Mouse (Mus musculus): ENCODE results near the gene Tpcn1. TPM values are rescaled to one million over a fixed set of nuclear protein-coding genes. Genes with fewer than 3 reads are reported as not detected.

Tpcn1 gene
- polyA plus RNA-seq (2012), result 52.9 and 59.4 TPM in 2 replicates

DNA sequence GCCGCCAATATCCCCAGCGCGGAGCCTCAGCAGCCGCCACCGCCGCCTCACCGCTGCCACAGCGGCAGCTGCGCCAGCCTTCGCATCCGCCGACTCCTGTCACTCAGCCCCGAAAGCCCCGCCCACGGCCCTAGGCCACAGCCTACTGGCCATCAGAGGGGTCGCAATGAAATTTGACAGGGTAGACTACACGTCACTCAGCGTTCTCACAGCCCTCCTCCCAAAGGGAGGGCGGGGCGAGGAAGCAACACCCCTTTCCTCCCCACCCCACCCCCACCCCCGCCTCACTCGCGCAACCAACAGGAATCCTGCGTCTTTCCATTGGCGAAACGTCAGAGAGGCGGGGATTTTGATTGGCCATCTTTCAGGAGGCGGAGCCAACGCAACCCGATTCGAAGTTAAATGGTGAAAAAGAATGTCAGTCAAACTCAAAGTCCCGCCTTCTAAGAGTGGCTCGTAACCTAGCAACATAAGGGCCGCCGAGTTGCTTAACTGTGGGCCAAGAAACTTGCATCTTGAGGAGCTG lies at the start of gene Tpcn1, which contains the start of gene Iqcd:
Gene Tpcn1 (minus strand): TSS at position 105 of the 526 bp plus-strand sequence.
Gene Iqcd (plus strand): TSS at position 448 of the 526 bp plus-strand sequence.
- no peak for TF ChIP-seq GATA1 (IDR thresholded peaks at IDR 0.05; ENCODE audit: low read length)

DNA sequence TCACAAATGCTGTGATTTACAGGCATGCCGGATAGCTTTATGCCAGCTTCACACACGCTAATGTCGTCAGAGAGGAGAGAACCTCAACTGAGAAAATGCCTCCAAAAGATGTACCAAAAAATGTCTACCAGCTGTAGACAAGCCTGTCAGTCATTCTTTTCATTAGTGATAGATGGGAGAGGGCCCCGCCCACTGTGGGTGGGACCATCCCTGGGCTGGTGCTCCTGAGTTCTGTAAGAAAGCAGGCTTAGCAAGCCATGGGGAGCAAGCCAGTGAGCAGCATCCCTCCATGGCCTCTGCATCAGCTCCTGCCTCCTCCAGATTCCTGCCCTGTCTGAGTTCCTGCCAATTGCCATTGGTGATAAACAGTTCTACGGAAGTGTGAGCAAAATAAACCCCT lies 47.2 kb upstream of the Tpcn1 start:
- TF ChIP-seq GATA1 (IDR thresholded peaks at IDR 0.05; ENCODE audit: low read length), result no peak

DNA sequence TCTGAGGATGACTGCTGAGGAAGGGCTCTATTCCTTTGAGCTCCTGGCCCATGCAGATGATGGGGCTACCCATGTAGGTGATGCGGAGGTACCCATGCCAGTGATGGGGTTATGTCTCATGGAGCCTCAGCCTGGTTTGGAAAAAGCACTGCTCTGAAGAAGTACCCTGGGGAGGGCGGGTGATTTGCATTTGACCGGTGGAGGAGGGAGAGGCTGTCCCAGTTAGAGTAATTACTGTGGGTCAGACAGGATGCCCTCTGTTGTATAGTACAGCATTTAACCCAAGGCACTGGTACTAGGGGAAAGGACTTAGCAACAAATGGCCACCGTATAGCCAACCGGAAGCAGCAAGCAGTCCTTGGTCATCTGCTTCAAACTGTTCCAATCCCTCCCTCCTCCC lies 46.4 kb upstream of the Tpcn1 start:
- TF ChIP-seq GATA1 (IDR thresholded peaks at IDR 0.05; ENCODE audit: low read length), result no peak

DNA sequence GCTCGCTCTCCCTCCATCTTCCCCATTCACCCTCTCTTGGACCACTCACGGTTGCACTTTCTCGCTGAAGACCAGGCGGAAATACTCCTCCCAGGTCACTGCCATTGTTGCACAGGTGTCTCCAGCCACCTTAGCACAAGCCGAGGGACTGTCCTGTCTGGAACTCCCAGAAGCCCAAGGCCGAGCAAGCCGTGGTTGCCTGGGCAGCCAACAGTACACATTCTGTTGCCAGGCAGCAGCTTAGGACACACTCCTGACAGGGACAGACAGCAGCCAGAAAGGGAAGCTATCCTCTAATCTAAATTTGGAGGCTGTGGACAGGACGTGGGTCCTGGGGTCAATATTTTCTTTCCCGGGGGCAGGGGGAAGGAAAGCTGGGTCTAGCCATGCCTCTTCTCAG lies 45.7 kb upstream of the Tpcn1 start, which contains the start of gene Cfap73:
Gene Cfap73 (minus strand): TSS at position 105 of the 400 bp plus-strand sequence.
- TF ChIP-seq GATA1 (IDR thresholded peaks at IDR 0.05; ENCODE audit: low read length), result no peak

DNA sequence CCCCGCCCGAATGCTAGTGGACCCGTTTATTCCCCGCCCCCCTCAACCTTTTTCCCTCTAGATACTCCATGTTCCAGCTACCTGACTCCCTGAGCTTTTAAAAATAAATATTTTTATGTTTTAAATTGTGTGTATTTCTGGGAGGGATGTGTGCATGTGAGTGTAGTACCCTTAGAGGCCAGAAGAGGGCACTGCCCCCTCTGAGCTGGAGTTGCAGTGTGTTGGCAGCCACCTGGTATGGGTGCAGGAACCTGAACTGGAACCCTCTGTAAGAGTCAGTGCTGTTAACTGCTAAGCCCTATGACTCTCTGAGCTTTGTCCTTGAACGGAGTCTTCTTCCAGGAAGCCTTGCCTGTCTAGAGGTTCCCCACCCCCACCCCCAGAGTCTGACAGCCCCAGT lies 43.4 kb upstream of the Tpcn1 start:
- no peak for TF ChIP-seq GATA1 (IDR thresholded peaks at IDR 0.05; ENCODE audit: low read length)

DNA sequence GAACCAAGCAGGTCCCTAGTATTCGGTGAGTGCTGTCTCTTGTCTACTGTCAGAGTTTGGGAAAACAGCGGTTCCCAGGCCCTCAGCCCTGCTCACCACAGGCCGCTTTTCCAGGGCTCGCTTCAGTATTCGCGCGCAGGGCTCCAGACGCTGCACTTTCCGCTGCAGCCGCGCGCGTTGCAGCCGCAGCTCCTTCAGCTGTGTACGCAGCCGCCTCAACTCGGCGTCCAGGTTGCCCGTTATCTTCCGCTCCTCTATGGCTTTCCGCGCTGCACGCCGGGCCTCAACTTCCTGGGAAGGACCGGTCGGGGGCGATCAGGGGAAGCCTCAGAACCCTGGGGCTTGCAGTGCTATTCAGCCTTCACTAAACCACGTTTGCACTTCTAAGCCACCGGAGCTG lies 42.7 kb upstream of the Tpcn1 start:
- TF ChIP-seq GATA1 (IDR thresholded peaks at IDR 0.05; ENCODE audit: low read length), result no peak

DNA sequence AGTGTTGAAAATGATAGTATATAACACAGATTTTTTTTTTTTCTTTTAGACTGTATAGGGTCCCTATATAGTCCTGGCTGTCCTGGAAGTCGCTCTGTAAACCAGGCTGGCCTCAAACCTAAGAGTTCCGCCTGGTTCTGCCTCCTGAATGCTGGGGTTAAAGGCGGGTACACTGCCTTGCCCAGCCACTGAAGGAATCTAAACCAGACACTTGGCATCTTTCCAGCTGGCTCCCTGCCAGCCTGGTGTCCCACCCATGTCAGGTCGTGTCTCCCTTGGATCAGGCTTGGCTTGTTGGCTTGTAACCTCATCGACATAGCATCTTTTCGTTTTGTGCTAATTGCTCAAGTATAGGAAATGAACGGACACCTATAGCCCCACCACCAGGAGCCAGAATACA lies 40.2 kb upstream of the Tpcn1 start:
- no peak for TF ChIP-seq GATA1 (IDR thresholded peaks at IDR 0.05; ENCODE audit: low read length)

DNA sequence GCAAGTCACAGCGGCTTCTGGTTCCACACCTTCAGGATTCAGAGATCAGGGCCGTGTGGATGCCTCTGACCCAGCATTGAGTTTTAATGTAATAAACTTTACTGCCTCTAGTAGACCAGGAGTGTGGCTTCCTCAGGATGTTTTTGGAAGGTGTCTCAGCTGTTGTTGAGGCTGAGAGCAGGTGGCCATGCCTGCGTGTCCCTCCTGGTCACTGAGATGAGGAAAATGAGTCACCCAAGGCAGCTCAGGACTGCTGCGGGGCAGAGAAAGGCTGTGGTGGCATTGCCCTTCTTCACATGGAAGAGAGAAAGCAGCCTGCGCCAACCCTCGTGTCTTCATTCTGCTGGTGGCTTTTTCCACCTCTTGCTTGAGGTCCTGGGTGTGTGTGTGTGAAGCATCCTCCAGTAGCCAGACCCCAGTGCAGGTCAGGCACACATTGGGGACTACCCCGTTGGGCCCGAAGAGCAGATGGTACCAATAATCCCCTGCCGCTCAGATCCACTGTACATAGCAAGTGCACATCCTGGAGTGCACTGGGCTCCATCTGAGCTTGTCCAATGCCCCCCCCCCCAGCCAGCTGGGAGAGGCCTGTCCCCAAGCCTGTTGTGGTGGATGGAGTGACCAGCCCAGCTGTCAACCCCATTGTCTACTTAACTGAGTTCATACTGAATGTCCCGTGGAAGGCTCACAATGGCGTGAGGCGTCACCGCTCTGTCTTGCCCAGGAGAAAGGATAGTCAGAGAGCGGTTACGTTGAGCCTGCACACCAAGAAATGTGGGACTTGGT lies 39.2 kb upstream of the Tpcn1 start:
- TF ChIP-seq GATA1 (IDR thresholded peaks at IDR 0.05; ENCODE audit: low read length), result no peak

DNA sequence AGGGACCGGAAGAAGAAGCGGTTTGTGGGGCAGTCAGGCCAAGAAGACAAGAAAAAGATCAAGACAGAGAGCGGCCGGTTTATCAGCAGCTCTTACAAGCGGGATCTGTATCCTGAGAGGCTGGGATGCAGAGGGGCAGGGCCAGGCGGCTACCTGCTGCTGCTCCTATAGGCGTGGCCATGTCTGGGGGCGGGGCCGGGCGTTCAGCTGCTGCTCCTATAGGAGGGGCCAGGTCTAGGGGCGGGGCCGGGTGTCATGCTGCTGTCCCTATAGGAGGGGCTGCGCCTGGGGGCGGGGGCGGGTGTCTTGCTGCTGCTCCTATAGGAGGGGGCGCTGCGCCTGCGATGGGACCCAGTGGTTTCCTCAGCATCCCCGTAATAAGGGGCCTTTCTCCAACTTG lies 37.9 kb upstream of the Tpcn1 start:
- TF ChIP-seq GATA1 (IDR thresholded peaks at IDR 0.05; ENCODE audit: low read length), result no peak

DNA sequence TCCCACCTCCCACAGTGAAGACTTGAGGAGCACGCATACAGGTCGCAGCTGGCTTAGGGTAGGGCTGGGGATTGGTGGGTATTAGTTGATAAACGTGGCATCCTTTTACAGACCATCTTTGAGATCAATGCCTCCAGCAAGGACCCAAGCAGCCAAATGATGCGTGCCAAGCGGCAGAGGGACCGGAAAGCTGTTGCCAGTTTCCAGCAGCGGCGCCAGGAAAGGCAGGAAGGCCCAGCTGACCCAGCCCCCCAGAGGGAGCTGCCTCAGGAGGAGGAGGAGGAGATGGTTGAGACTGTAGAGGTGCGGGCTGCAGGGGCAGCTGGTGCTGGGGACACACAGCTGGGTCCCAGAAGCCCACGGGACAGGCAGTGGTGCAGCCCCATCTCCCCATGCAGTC lies 36.0 kb upstream of the Tpcn1 start:
- TF ChIP-seq GATA1 (IDR thresholded peaks at IDR 0.05; ENCODE audit: low read length), result no peak

DNA sequence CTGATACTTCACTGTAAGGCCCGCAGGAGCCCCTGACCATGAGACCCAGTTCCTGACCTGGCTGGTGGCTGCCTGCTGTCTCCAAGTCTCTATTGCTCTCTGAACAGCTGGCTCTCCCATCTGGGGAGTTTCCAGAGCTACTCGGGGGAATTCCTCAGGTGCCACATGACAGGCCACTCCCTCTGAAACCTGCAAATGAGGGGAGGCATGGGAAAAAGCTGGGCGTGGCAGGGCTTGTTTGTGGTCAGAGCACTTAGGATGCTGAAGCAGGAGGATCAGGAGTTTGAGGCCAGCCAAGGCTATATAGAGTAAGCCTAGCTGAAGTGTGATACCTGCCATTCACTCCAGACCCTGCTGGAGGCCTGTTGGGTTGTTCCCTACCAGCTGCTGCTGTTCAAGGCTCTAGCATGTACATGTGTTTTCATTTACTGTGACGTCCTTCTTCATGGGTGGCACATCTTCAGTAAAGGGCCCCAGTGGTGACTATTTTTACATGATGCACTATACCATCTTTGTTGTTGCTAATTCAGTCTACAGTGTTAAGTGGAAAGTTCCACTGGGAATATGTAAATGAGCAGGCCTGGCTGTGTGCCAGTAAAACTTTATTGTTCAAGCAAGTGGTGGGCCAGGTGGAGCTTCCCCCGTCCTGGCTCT lies 33.9 kb upstream of the Tpcn1 start:
- TF ChIP-seq GATA1 (IDR thresholded peaks at IDR 0.05; ENCODE audit: low read length), result no peak

DNA sequence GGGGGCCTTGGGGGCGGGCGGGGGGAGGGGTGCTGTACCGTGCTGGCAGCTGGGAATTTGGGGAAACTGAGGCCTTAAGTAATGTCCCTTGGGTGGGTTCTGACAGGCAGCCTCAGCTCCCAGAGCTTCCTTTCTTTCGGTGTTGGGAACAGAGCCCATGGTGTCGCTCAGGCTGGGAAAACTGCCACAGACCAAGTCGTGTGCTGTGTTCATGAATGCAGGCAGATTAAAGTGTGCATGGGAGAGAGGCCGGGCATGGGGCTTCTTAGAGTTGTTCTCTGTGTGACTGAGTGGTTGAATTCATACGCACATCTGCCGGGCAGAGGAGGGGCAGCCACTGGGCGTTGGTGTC lies 33.3 kb upstream of the Tpcn1 start:
- no peak for TF ChIP-seq GATA1 (IDR thresholded peaks at IDR 0.05; ENCODE audit: low read length)

DNA sequence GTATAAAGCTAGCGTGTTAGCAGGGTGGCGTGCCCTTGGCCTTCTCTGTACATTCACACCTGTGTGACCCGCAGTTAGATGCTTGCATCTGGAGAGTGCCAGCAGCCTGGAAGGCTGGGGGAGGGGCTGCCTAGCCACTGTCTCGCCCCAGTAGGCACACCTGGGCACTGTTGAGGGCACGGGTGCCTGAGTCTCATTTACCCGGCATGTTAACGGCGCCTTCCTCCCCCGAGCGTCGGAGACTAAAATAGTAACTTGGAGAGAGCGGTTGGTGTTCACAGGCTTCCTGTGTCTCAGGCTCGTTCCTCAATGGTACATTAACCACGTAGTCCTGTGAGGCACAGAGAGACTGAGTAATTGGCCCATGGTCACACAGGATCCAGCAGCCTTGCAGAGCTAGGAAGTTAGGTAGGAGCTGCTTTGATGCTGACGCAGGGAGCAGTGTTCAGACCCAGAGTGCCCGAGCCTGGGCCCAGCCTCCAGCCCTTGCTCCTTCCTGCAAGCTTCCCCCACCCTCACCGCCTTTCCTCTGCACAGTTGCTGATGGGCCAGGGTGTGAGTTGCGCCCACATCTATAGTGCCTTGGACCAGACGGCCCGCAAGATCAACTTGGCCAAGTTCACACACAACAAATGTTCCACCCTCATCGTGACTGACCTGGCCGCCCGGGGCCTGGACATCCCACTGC lies 32.7 kb upstream of the Tpcn1 start:
- no peak for TF ChIP-seq GATA1 (IDR thresholded peaks at IDR 0.05; ENCODE audit: low read length)

DNA sequence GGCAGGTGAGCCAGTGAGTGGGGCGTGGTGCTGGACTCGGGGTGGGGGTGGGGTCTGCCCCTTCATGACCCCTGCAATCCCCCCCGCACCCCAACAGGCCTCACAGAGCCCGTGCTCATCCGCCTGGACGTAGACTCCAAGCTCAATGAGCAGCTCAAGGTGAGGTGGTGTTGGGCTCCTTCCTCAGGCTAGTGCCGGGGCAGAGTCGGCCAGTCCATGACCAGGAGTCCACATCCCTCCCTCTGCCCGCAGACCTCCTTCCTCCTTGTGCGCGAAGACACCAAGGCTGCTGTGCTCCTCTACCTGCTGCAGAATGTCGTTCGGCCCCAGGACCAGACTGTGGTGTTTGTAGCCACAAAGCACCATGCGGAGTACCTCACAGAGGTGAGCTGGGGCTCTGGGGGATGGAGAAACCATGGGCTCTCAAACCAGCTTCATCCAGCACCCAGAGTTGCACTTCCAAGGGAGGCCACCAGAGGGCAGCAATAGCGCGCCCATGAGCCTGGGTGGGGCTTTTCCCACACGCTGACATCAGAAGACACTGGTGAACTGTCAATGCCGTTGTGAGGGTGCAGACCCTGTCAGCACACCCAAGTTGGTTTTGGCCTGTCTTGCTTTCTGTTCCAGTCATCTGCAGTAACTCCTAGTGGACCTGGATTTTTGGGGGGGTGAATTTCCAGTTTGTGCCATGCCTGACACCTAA lies 32.1 kb upstream of the Tpcn1 start:
- no peak for TF ChIP-seq GATA1 (IDR thresholded peaks at IDR 0.05; ENCODE audit: low read length)

DNA sequence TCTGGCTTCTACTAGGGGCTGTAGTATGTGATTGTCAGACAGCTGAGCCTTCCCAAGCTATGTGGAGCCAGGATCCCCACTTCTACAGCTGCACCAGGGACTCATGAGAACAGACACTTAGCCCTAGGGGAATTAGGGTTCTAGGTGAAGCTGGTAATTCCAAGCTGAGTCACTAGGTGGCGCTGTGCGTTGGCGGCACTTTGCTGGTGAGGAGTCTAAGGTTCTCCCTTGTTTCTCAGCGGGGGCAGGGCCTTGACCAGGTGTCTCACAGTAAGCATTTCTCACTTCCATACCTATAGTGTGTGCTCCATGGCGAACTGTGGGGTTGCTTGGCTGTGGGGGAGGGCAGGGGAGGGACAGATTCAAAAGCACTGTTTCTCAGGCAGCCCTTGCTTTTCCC lies 30.7 kb upstream of the Tpcn1 start:
- TF ChIP-seq GATA1 (IDR thresholded peaks at IDR 0.05; ENCODE audit: low read length), result no peak

DNA sequence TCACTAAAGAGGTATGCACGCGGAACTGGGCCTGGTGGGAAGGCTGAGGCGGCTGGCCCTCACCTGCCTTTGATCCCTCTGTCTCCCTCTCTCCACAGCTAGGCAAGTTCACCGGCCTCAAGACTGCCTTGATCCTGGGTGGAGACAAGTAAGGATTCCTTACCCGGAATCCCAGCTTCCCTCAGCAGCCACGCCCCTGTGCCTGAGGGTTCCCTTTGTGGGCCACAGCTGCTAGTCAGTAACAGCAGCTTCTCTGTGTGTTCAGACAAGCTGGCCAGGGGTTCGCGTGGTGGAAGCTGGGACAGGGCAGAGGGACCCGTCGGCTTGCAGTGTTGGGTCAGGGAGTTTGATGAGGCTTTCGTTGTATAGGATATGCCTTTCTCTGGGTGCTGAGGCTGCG lies 30.3 kb upstream of the Tpcn1 start:
- no peak for TF ChIP-seq GATA1 (IDR thresholded peaks at IDR 0.05; ENCODE audit: low read length)

All from G1E-ER4 (cell line).